Mouse (Mus musculus) gastrocnemius, adult 8-10 months (tissue): ENCODE measurements at regions not wholly inside any gene's neighbourhood (a gene's known extent, or its start where the extent isn't known, plus 50 kb on each side); places are given as distances from the start of the nearest gene placed in this dataset.

ENCODE experiments used
- DNase-seq, 2 experiments: peaks; one replicate each; pipeline ENCODE4 v3.0.0; 2022; ENCODE audit warnings: low spot score in 2 of 2

- DNase-seq: no peak
These were observed 154.6 kb upstream of the Mvb12b start for GRCm38 (mm10) chr2:34042336-34042735.

GRCm38 (mm10) chr2:34038982-34039381, 151.2 kb upstream of the Mvb12b start:
- no peak for DNase-seq

DNA sequence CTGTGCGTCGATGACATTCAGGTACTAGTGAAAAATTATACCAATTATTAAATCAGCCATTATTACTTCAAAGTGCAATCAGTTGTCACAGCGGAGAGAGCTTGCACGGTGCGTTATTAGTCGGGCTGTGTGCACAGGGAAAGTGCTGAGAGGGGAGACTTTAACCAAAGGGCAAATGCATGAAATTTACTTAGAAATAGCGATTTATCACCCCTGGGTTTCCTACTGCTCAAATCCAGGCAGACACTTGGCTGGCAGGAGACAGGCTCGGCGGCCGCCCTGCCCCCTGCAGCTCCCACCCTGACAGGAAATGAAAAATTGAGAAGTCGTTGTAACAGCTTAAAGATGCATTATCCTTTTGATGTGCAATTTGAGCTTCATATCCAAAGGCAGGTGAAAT, 145.5 kb upstream of the Mvb12b start:
- DNase-seq: no peak

DNA sequence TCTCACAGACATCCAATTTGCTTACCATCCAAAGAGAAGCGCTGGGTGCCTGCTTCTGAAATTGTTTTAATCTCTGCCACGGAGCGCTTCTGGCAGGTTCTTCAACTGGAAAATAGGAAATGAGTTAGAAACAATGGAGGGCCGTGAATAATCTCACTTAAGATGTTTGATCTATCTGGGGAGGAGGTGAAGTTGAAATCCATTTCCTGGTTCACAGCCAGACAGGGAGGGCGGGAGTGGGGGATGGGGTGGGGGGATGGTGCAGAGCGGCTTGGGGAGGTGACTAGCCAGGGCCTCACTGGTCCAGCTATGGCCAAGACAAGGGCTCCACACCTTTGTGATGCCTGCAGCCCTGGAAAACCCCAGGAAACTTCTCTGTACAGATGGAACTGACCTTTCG, 143.7 kb upstream of the Mvb12b start:
- DNase-seq: no peak

- no peak for DNase-seq
These were observed 143.3 kb upstream of the Mvb12b start for GRCm38 (mm10) chr2:34031001-34031412.

DNA sequence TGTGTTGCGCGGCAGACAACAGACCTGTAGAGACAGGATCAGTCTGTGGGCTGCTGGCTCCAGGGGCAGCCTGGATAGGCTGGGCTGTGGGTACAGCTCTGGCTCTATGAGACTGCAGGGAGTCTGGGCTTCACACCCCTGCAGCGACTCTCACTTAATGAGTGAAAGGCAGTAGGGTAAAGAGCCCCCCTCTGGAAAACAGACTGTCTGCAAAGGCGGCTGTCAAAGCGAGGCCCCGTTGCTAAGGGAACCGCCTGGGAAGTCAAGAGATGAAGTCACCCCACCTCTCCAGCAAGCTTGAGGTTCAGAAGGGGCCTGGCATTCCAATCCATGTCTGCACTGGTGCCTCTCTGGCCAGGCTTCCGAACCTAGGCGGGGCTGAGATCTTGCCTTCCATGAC, 139.7 kb upstream of the Mvb12b start:
- no peak for DNase-seq

- no peak for DNase-seq
These were observed 139.0 kb upstream of the Mvb12b start for GRCm38 (mm10) chr2:34026566-34027360.

DNA sequence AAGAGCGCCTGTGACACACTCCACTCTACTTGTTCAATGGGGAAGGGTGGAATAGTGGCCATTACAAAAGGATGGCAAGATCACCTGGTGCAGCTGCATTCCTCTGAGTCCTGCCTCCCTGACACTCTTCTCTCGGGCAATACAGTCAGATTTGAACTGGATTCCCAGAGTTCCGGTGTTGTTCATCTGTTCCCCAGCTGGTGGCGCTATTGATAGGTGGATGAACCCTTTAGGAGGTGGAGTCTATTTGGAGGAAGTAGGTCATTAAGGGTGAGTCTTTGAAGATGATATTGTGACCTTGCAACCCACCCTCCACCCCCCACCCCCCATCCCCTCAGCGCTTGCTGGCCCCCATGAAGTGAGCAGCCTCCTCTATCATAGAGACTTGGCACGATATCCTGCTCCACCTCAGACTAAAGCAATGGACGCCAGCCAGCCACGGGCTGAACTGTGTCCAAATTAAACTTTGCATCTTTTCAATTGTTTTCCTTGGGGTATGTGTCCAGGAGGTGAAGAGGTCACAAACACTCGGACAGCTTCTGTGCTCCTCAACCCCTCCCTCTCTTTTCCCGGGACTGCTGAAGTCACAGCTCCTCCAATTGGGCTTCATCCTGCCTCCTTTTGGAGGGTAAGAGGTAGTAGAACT, 138.1 kb upstream of the Mvb12b start:
- no peak for DNase-seq

- DNase-seq: no peak
These were observed 129.4 kb upstream of the Mvb12b start for GRCm38 (mm10) chr2:34017142-34017453.

DNA sequence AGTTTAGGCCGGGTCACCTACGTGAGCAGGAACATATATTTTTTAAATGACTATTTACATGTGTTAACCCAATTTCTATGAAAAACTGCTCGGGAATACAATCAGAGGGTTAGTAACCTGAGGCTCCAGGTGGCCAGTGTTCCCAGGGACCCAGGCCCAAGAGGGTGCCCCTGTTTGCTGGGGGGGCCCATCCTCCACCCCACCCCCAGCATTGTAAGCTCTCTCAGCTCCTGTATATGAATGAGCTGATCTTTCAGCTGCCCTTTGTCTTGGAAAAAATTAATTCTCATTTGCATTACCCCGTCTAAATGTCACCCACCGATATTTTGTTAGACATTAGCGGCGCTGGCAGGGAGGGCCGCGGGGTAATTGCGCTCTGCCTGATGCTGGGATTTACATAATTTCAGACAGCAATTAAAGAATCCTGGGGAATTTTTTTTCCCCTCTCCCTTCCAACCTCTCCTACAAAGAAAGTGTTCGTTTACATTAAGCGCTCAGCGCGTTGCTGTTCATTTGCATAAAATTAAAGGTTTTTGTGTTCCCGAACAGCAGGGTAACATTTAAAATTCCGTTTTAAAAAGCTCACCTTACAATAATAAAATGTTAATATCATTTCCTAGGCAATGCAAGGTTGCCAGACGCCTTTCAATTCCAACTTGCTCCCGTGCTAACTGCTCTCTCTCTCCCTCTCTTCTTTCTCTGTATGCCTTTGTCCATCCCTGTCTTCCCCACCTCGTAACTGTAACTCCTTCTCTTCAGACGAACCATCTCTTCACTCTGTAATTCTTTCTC, 128.8 kb upstream of the Mvb12b start:
- DNase-seq: no peak

DNA sequence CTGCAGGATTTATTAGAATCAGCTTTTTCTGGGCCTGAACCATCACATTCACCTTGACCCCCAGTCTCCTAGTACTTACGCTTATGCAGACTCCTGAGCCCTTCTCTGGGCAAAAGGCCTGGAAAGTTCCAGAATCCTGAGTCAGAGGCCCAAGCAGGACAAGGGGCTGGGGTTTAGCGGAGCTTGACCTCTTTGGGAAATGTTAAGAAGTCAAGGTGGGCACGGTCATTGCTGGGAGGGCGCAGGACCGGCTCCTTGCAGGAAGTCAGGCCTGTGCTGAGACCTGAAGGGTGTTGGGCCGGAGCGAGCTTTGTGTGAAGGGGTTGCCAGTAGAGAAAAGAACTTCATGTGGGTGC, 127.9 kb upstream of the Mvb12b start:
- DNase-seq: no peak

DNA sequence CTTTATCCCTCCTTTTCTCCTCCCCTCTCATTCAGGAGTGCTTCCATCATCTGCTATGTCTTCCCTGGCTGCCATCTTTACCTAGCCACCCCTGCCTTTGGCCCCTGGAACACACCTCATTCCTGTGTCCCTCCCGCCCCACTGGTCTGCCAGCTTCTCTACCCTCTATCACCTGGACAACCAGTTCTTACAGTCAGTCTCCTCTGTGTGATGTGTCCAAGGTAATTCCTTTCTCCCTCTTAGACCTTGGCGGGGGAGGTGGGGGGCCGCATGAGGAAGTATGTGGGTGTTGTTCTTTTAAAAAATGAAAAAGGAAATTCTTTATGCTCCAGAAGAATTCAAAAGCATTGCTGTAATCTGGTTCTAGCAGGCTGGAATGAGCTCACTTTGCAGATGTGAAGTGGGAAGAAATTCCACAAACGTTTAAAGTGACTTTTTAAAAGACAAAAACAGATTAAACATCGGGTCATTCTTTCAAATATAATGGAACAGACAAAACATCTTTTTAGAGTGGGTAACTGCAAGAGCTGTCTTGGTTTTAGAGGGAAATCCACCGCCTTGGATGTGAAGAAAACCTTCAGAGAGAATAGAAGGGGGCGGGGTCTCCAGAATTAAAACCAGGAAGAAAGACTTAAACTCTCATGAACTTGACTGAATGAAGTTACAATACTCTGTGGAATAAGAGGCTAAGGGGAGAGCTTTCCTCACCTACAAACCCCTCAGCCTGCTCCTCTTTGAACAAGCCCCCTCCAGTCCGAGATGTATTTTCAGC, 127.3 kb upstream of the Mvb12b start:
- no peak for DNase-seq

DNA sequence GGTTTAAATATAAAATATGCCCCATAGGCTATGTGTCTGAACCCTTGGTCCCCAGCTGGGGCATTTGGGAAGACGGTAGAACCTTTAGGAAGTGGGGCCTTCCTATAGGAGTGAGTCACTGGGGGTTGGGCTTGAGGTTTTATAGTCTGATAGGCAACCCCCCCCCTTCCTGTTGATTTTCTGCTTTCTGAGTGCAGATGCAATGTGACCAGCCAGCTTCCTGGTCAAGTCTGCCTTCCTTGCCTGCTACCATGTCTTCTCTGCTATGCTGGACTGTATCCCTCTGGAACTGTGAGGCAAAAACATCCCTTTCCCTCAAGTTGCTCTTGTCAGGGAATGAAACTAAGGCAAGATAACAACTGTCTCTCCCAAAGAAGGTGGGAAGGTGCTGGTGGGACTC, 122.4 kb upstream of the Mvb12b start:
- DNase-seq: no peak

GRCm38 (mm10) chr2:34007916-34008315, 120.2 kb upstream of the Mvb12b start:
- DNase-seq: no peak

GRCm38 (mm10) chr2:33997106-33997505, 109.4 kb upstream of the Mvb12b start:
- no peak for DNase-seq

DNA sequence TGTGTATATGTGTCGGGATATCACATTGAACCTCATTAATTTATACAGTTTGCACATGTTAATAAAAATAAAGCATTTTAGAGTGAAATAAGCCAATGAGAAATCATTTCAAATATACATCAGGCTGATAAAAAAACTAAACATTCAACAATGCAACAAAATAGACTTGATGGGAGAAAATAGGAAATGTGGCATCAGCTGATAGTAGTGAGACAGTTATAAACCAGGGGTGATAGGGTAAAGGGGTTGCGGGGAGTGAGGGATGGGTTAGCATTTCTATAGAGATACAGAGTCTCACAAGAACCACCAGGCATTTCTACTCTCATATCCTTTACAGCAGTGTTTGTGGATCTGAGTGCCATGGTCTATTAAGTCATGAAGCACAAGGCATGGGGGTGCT, 108.6 kb upstream of the Mvb12b start:
- no peak for DNase-seq

GRCm38 (mm10) chr2:33991299-33991698, 103.6 kb upstream of the Mvb12b start:
- no peak for DNase-seq

DNA sequence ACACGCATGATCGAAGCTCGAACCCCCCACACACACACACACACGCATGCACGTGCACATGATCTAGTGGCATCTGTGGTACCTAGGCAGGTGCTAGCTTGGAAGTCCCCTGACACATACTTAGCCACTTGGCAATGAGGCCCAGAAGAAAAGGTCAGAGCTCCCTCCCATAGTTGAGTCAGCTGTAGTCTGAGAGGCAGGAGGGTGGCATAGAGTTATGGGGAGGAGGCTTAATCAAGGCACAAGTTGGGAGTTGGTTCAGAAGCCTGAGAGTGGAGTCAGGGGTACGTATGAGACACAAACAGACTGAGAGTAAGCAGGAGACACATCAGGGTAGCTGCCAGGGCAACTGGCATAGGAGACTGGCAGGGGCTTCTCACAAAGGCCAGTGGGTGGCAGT, 103.0 kb upstream of the Mvb12b start:
- no peak for DNase-seq

DNA sequence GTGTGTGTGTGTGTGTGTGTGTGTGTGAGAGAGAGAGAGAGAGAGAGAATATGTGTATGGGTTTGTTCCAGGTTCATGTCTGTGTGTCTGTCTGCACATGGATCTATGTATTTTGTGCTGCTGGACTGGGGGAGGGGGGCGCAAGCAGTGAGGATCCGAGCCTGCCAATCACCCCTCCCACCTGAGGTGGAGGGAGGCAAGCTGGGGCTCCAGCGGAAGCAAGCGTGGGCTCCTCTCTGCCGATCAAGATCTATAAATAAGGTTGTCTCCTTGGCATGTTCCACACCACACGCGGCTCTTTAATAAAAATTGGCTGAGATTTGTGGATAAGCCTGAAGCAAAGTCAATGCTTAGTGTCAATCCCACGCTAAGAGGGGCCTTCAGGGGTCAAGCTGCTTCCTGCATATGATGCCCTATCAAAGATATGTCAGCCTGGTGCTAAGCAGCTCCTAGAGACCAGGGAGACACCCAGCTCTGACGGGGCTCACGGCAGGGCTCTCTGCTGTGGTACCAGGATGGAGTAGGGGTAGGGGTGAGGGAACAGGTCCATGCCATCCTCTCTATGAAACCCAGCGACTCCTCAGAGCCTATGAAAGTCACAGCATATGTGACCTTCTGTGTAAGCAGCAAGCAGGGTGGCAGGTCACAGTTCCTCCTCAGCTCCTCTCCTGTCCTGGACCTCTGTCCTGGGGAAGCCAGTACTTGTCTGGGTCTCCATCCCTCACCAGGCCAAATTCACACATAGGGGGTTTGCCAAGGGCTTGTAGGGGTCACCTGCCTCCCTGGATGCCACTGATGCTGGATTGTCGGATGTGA, 102.0 kb upstream of the Mvb12b start:
- no peak for DNase-seq

DNA sequence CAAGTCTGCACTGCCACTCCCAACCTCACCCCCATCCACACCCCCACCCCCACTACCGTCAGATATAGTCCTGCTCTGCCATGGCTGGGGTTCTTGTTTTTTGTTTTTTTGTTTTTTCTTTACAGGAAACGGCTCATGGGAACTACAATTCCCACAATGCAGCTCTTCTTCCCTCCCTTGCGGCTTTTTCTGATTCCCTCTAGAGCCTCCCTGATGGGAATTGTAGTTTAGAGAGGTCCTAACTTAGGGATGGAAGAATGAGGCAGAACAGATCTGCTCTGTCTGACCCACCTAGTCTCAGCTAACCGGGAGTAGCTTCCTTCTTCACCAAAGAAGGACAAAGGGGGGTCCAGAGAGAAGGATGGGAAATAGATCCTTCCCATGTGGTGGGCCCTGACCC, 98.7 kb upstream of the Mvb12b start:
- DNase-seq: no peak

DNA sequence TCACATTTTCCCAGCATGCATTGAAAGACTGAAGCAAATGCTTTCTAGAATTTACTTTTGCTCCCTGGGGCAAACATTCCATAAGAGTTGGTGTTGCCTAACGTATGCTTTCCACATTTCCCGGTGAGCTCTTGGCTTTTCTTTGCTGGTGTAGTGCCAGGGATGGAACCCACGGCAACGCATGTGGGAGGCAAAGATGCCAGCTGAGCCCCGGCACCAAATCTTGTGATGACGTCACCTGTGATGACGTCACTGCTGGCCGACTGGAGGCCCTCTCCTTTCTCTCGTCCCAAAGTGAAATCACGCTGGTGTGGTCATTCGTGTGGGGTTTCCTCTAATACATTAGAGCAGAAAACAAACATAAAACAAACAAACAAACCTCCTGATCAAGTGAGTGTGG, 97.6 kb upstream of the Mvb12b start:
- no peak for DNase-seq
